Mouse (Mus musculus) liver, embryonic 13.5 days (tissue): Measurements from ENCODE around the gene Tmem30c. TPM values are rescaled to one million over a fixed set of nuclear protein-coding genes. Genes with fewer than 3 reads are reported as not detected.

ENCODE experiments used
- ATAC-seq: fragments of 200-750 bp; cut with Nextera tagmentation; 2 replicates; pipeline ENCODE4 v1.8.0; 2017; ENCODE audit warnings: low read depth, mild to moderate bottlenecking, moderate number of reproducible peaks, moderate library complexity
- DNase-seq: peaks from one replicate; pipeline ENCODE4 v3.0.0; 2022
- H3K27ac ChIP-seq: fragments of 300-500 bp; sonication (generic); 2 replicates; pipeline ENCODE4 v1.5.1; 2015; ENCODE audit warnings: moderate library complexity, mild to moderate bottlenecking, inconsistent platforms
- H3K27me3 ChIP-seq: fragments of 300-500 bp; sonication (generic); 2 replicates; pipeline ENCODE4 v1.6.1; 2015; ENCODE audit warnings: mild to moderate bottlenecking, inconsistent platforms
- H3K36me3 ChIP-seq: fragments of 300-500 bp; sonication (generic); 2 replicates; pipeline ENCODE4 v1.6.1; 2015; ENCODE audit warnings: mild to moderate bottlenecking, inconsistent platforms
- H3K4me1 ChIP-seq: fragments of 300-500 bp; sonication (generic); replicated peaks from 2 replicates; pipeline ENCODE4 v1.6.1; 2015; ENCODE audit warnings: inconsistent platforms
- H3K4me2 ChIP-seq: fragments of 300-500 bp; sonication (generic); 2 replicates; pipeline ENCODE4 v1.6.1; 2015; ENCODE audit warnings: inconsistent platforms, mild to moderate bottlenecking, moderate library complexity
- H3K4me3 ChIP-seq: fragments of 300-500 bp; sonication (generic); replicated peaks from 2 replicates; pipeline ENCODE4 v1.5.1; 2015; ENCODE audit warnings: mild to moderate bottlenecking, inconsistent platforms
- H3K9ac ChIP-seq: fragments of 300-500 bp; sonication (generic); 2 replicates; pipeline ENCODE4 v1.6.1; 2015; ENCODE audit warnings: mild to moderate bottlenecking, inconsistent platforms
- H3K9me3 ChIP-seq: fragments of 300-500 bp; sonication (generic); replicated peaks from 2 replicates; pipeline ENCODE4 v1.6.1; 2016; ENCODE audit warnings: inconsistent platforms
- WGBS: fragments of 180-500 bp; shearing (Covaris S2); methylation state at CpG from one replicate; pipeline ENCODE4 v1.1.7; 2015; ENCODE audit not compliant: insufficient replicate concordance; 5-methylcytosine and 5-hydroxymethylcytosine counted together
- polyA plus RNA-seq: library from polyadenylated mRNA; unstranded; fragments of >200 nt; fragmentation: Nextera tagmentation; extraction: Ambion mirVana; gene quantifications from 2 replicates; pipeline ENCODE4 v1.2.1, GENCODE M21; 2015

Gene Tmem30c
- polyA plus RNA-seq, 1 experiment from 2014 or later, result not detected

- Histone ChIP-seq H3K27ac (no peak overlapping the region), H3K9me3 (no peaks in the 10 kb centered on the region), H3K4me3 (no peak overlapping the region), H3K4me2 (no peak overlapping the region), H3K36me3 (peaks cover 11% of the 10 kb centered on the region; the same call in 1 of the 2 replicates), H3K9ac (no peak overlapping the region), H3K27me3 (no peaks in the 10 kb centered on the region), H3K4me1 (no peaks in the 10 kb centered on the region)
- DNase-seq (no peak), ATAC-seq (no peak)
- 90% methylated on average over 6 of the region's 6 CpGs for WGBS
Observed at GRCm38 (mm10) chr16:57220361-57220760, 72.3 kb downstream of the Tmem30c start.

Other genes with a start within 250 kb of the Tmem30c start
- gene Tmem45a2, start 221.5 kb downstream of the Tmem30c start, polyA plus RNA-seq, result 0.20 TPM in 1 of 2 replicates, not detected in the other
- gene Tomm70a, start 171.2 kb downstream of the Tmem30c start, polyA plus RNA-seq, result 30.7 and 34.3 TPM in 2 replicates
- 39.5 and 42.0 TPM in 2 replicates for gene Nit2, start 125.5 kb downstream of the Tmem30c start, polyA plus RNA-seq
- 4.9 and 6.5 TPM in 2 replicates for gene Tbc1d23, start 61.4 kb downstream of the Tmem30c start, polyA plus RNA-seq
- 2.7 and 3.8 TPM in 2 replicates for gene Filip1l, start 60.2 kb upstream of the Tmem30c start, polyA plus RNA-seq